Mouse (Mus musculus): Measurements from ENCODE around the gene Tmem269. TPM values are rescaled to one million over a fixed set of nuclear protein-coding genes. Genes with fewer than 3 reads are reported as not detected.

Tmem269 gene
- polyA plus RNA-seq, 1 experiment from 2014 or later, result 0.27 TPM

DNA sequence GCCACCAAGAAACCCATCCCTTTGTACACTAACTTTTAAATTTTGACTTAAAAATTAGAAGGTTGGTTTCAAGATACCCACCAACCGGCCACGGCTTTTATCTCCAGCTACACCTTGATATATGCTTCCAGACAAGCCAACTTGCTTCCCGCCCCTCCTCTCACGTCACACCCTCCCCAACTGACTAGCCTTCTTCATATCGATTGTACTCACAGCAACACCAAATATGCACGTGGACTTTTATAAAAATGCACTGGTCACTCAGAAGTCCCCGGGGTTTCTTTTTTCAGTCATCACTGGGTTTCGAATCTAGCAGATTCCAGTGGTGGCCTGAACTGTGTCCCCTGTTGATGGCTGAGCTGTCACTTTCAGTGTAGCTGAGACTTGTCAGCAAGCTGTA is 27.4 kb downstream of the Tmem269 start:
- Histone ChIP-seq H3K9ac (no peak overlapping the region), H3K27ac (no peak overlapping the region), H3K4me1 (no peaks in the 10 kb centered on the region), H3K4me2 (no peak overlapping the region), H3K27me3 (replicated peaks) (no peaks in the 10 kb centered on the region; the same call in 1 of the 2 replicates), H3K4me3 (no peak overlapping the region), H3K36me3 (replicated peaks) (no peaks in the 10 kb centered on the region), H3K9me3 (no peaks in the 10 kb centered on the region)
- no peak for ATAC-seq (replicated peaks)
- 81% methylated on average over 8 of the region's 8 CpGs for WGBS

DNA sequence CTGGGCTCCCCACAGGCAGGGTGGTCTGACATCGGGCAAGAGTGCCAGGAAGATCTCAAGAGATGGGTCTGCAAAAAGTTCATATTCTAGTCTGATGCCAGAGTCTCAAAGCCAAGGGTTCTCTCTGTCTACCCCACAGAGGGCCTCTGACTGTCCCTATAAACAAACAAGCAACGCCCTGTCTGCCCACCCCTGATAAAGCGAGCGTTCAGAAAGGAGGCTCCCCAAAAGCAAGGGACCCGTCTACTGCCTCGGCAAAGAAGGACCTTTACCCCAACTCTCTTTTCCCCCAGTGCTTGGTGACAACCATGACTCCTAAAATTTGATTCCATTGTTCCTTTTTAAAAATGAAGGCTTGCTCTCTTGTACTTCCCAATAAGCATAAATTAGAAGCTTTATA is 28.2 kb downstream of the Tmem269 start, which contains the start of gene Ermap:
Gene Ermap, minus strand, starts transcription at position 148 of the 400 bp plus-strand sequence.
- no peak for ATAC-seq (replicated peaks)
- no peak within 1 kb of the TSS for H3K4me3 ChIP-seq
- no peak within 1 kb of the TSS for H3K9ac ChIP-seq
- H3K4me1 ChIP-seq, result no peaks in the 10 kb centered on the region
- 55% methylated on average over 6 of the region's 6 CpGs for WGBS
- no peaks in the 10 kb centered on the region for H3K36me3 ChIP-seq (replicated peaks)
- H3K27ac ChIP-seq, result no peak within 1 kb of the TSS
- no peaks in the 10 kb centered on the region; the same call in 1 of the 2 replicates for H3K27me3 ChIP-seq (replicated peaks)
- no peaks in the 10 kb centered on the region for H3K9me3 ChIP-seq
- H3K4me2 ChIP-seq, result no peak within 1 kb of the TSS

DNA sequence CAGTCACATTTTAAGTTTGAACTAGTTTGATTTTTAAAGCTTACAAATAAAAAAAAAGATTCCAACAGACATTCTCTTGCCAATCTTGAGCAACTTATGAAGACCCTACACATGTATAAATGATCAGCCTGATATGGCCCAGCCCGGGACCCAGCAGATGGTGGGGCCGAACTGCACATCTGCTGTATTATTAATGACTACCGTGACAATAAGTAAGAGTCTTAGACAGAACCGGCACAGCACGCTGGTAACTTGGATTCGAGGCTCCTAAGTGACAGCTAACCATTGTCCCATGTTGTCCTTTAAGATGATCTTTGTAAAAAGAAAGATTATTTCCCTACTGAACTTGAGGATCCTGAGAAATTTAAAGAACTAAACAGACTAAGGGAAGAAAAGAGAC is 28.6 kb downstream of the Tmem269 start:
- Histone ChIP-seq H3K4me1 (no peaks in the 10 kb centered on the region), H3K9me3 (no peaks in the 10 kb centered on the region), H3K4me3 (no peak overlapping the region), H3K27me3 (replicated peaks) (no peaks in the 10 kb centered on the region; the same call in 1 of the 2 replicates), H3K36me3 (replicated peaks) (no peaks in the 10 kb centered on the region), H3K27ac (no peak overlapping the region), H3K4me2 (no peak overlapping the region), H3K9ac (no peak overlapping the region)
- WGBS, result 33% methylated on average over 6 of the region's 6 CpGs
- ATAC-seq (replicated peaks), result no peak

DNA sequence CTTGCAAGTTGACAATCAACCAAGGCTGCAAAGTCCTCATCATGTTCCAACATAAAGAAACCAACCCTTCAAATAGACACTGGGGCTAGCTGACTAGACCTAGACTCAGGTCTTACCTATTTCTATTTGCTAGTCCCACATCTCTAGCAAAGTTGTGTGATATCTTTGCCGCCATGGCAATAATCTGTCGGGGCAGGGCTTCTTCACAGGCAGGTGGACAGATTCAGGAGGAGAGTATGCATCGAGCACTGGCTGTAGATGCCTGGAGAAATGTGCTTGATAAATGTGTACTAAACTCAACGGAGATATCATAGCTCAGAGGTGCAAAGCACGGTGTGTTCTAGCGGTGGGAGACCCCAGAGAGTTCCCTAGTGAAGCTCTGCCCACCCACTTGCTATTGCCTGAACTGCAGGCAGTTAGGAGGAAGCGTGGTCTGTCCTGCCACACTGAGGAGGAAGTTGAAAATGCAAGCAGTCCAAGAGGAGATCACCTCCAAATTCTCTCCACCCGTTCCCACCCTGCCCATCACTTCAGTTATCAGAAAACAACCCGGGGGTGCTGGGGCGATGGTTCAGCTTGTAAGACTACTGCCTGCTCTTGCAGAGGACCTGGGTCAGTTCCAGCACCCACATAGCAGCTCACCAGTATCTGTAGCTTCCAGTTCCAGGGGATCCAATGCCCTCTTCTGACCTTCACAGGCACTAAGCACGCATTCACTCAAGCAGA is 29.8 kb downstream of the Tmem269 start:
- Histone ChIP-seq H3K4me1 (no peaks in the 10 kb centered on the region), H3K36me3 (replicated peaks) (no peaks in the 10 kb centered on the region), H3K27ac (no peak overlapping the region), H3K9ac (no peak overlapping the region), H3K4me3 (no peak overlapping the region), H3K4me2 (no peak overlapping the region), H3K9me3 (no peaks in the 10 kb centered on the region), H3K27me3 (replicated peaks) (no peaks in the 10 kb centered on the region; the same call in 1 of the 2 replicates)
- no peak for ATAC-seq (replicated peaks)
- WGBS, result 58% methylated on average over 11 of the region's 11 CpGs

DNA sequence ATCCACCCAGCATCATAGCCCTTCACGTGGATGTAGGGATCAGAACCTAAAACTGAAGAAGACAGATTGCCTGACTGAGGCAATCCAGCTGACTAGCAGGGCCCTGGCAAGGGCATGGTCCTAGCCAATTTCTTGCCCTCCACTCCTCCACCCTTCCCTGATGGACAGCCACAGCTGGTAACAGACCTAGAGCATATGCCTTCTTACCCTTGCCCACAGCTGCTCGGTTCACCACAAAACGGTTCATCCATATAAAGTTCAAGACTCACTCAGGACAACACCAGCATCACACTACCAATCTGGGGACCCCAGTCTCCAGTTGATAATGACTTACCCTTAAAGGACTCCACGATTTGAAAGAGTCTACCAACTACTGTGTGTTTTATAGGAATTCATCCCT is 32.2 kb downstream of the Tmem269 start:
- Histone ChIP-seq H3K36me3 (replicated peaks) (no peaks in the 10 kb centered on the region), H3K9me3 (no peaks in the 10 kb centered on the region), H3K9ac (no peak overlapping the region), H3K4me3 (no peak overlapping the region), H3K27me3 (replicated peaks) (no peaks in the 10 kb centered on the region; the same call in 1 of the 2 replicates), H3K27ac (no peak overlapping the region), H3K4me1 (no peaks in the 10 kb centered on the region), H3K4me2 (no peak overlapping the region)
- WGBS, result 86% methylated on average over 4 of the region's 4 CpGs
- no peak for ATAC-seq (replicated peaks)

DNA sequence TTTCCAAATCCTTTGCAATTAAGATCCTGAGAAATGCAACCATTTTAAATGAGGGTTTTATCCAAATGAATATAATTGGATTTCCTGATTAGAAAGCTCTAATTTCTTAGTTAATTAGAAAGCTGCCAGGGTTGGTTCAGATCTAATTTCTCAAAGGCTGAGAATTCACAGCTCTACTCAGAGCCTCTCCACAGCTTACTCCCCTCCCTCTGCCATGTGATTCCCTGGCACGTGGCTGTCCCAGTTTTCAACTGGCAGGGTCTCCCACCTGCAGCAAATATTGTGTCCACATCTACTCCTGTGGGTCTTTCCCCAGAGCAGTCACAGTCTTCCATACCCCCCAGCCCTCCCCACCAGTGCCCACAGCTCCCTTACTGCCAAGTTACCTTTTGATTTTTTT is 34.5 kb downstream of the Tmem269 start:
- Histone ChIP-seq H3K9ac (no peak overlapping the region), H3K9me3 (no peaks in the 10 kb centered on the region), H3K27ac (no peak overlapping the region), H3K4me3 (no peak overlapping the region), H3K27me3 (replicated peaks) (no peaks in the 10 kb centered on the region; the same call in 1 of the 2 replicates), H3K4me2 (no peak overlapping the region), H3K4me1 (no peaks in the 10 kb centered on the region), H3K36me3 (replicated peaks) (no peaks in the 10 kb centered on the region)
- WGBS, result 48% methylated on average over 1 of the region's 1 CpGs
- no peak for ATAC-seq (replicated peaks)

DNA sequence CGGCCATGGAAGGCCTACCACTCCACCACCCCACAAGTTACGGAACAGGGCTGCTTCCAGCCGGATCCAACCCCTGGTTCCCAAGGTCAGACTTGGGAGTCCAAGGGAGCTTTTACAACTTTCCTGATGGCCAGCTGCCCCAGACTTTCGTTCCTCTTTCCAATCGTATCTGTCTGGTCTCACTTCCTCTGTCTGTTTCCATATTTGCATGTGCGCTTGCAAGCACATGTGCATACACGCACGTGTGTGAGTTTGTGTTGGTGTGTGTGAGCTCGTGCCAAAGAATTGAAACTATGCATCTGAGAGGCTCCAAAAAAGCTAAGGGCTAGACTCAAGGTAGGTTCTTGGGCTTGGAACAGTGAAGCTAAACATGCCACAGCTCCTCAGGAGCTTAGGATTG is 36.6 kb downstream of the Tmem269 start:
- no peak for ATAC-seq (replicated peaks)
- H3K4me3 ChIP-seq, result no peak overlapping the region
- no peak overlapping the region for H3K4me2 ChIP-seq
- H3K27ac ChIP-seq, result no peak overlapping the region
- H3K27me3 ChIP-seq (replicated peaks), result no peaks in the 10 kb centered on the region
- no peaks in the 10 kb centered on the region for H3K4me1 ChIP-seq
- WGBS, result 91% methylated on average over 9 of the region's 9 CpGs
- no peaks in the 10 kb centered on the region for H3K36me3 ChIP-seq (replicated peaks)
- no peak overlapping the region for H3K9ac ChIP-seq
- no peaks in the 10 kb centered on the region for H3K9me3 ChIP-seq

DNA sequence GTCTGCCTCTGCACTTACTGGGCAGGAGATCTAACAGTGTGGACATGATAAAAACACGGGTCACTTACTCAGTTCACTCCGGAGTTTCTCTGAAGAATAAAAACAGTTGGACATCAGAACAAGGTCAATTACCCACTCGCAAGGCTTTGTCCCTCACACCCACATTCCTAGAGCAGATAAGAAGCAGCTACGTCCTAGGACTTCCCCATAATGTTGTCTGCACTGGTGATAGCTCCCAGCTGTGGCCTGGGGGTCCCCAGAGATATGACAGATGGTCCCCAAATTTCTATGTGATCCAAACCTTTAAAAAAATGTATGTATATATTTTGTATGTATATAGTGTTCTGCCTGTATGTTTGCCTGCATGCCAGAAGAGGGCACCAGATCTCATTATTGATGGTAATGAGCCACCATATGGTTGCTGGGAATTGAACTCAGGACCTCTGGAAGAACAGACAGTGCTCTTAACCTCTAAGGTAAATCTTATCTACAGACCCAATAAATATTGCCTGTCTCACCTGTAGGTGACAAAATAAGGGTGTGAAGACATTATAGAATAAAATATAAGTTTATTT is 37.8 kb downstream of the Tmem269 start:
- 63% methylated on average over 4 of the region's 4 CpGs for WGBS
- no peaks in the 10 kb centered on the region for H3K36me3 ChIP-seq (replicated peaks)
- no peaks in the 10 kb centered on the region for H3K4me1 ChIP-seq
- no peak overlapping the region for H3K4me3 ChIP-seq
- H3K9me3 ChIP-seq, result no peaks in the 10 kb centered on the region
- no peak for ATAC-seq (replicated peaks)
- H3K27me3 ChIP-seq (replicated peaks), result no peaks in the 10 kb centered on the region
- no peak overlapping the region for H3K4me2 ChIP-seq
- H3K27ac ChIP-seq, result no peak overlapping the region
- H3K9ac ChIP-seq, result no peak overlapping the region

DNA sequence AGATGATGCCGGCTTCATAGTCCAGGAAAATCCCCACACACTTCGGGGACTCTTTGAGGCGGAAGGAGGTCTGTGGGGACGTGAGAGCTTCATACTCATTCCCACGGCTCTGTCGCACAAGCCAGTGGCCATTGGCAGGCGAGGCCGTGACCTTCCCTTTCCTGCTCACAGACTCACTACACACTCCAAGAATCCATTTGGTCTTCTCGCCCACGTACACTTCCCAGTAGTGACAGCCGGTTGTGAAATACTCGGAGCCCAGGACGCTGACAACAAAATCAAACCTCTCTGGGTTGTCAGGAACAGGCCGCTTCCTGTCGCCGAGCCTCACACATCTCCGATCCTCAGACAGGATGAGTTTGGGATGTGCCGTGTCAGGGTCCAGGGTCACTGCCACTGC is 39.7 kb downstream of the Tmem269 start:
- no peaks in the 10 kb centered on the region for H3K36me3 ChIP-seq (replicated peaks)
- no peaks in the 10 kb centered on the region for H3K9me3 ChIP-seq
- no peak overlapping the region for H3K4me3 ChIP-seq
- WGBS, result 86% methylated on average over 18 of the region's 18 CpGs
- no peak overlapping the region for H3K4me2 ChIP-seq
- ATAC-seq (replicated peaks), result no peak
- H3K4me1 ChIP-seq, result peaks cover 4% of the 10 kb centered on the region
- H3K27ac ChIP-seq, result no peak overlapping the region
- H3K27me3 ChIP-seq (replicated peaks), result no peaks in the 10 kb centered on the region
- H3K9ac ChIP-seq, result no peak overlapping the region

DNA sequence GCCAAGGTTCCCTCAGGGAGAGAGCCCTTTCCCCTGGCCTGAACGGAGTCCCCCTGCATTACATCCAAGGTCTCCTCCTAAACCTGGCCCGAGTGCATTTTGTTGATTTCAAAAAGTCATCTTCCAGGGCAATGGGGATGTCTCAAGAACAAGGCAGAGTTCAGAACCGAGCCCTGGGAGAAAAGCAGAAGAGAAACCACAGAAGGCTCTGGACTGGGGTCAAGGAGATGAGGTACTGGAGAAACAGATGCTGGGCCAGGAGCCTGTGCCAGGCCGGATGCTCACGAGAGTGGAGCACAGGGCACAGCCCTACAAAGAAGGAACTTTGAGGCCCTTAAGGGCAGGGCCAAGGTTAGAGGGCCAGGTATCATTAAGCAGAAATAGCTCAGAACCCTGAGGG is 40.3 kb downstream of the Tmem269 start:
- Histone ChIP-seq H3K4me3 (no peak overlapping the region), H3K27ac (no peak overlapping the region), H3K4me1 (peaks cover 10% of the 10 kb centered on the region), H3K9me3 (no peaks in the 10 kb centered on the region), H3K36me3 (replicated peaks) (no peaks in the 10 kb centered on the region), H3K4me2 (no peak overlapping the region), H3K27me3 (replicated peaks) (no peaks in the 10 kb centered on the region), H3K9ac (no peak overlapping the region)
- 78% methylated on average over 5 of the region's 5 CpGs for whole genome bisulfite sequencing
- no peak for ATAC-seq (replicated peaks)

DNA sequence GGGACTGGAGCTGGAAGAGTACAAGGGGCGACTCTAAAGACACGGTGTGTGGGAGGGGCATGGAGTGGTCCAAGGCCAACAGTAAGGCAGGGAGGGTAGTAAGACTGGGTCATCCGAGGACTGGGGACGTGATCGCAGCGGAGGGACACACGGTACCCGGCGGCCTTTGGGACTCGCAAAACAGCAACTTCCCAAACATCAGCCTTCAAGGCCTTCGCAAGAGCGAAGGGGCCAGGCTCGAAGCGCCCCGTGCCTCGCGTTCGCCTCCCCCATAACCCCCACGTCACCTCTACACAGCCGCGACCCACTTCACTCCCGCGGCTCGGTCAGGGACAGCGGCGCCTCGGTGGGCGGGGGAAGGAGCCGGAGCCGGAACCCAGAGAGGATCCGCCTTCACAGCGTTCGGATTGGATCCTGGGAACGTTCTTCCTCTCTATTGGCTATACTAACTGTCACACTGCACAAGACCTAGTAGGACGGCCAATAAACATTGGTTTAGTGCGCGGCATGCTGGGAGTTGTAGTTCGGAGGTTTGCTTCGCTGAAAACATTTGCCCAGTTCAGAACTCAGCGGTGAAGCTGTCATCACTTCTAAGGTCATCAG is 44.1 kb downstream of the Tmem269 start, which contains the start of gene Zfp691:
Gene Zfp691, minus strand, starts transcription at position 345 of the 603 bp plus-strand sequence.
- H3K27me3 ChIP-seq (replicated peaks), result no peaks in the 10 kb centered on the region
- H3K4me3 ChIP-seq, result peak within 1 kb of the TSS; percentile 93
- no peaks in the 10 kb centered on the region for H3K9me3 ChIP-seq
- H3K4me2 ChIP-seq, result peak within 1 kb of the TSS; percentile 79
- peak within 1 kb of the TSS; percentile 77 for H3K27ac ChIP-seq
- peak within 1 kb of the TSS; percentile 71 for H3K9ac ChIP-seq
- H3K36me3 ChIP-seq (replicated peaks), result no peaks in the 10 kb centered on the region
- peak; percentile 100 for ATAC-seq (replicated peaks)
- peaks cover 20% of the 10 kb centered on the region for H3K4me1 ChIP-seq
- under 1% methylated on average over 40 of the region's 40 CpGs for WGBS

DNA sequence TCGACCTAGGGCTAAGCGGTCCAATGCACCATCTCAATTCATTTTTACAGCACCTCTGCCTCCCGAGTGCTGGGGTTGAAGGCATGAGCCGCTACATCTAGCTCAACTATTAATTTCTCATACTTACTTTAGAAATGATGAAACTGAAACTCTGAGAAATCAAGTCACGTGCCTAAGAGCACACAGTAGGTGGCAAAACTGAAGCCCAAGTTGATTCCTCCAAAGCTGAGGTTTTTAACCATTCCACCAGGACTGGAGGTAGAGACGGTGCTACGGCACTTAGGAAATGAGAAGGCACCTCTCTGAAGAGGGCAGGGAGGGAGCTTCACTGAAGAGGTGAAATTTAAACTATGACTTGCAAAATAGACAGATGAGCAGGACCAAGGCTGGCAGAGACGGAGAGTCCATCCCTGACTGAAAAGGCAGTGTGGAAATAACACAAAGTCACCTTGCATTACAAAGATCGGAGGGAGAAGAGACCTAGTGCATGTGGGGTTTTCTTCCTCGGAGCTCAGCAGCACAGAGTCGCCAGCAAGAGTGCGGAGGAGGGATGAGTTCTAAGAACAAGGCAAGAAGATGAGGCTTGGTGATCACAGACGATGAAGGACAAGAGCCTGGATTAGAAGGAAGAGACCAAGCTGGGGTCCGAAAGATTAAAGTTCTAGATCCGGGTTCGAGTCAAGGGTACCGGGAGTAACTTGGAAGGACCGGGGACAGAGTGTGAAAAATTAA is 44.9 kb downstream of the Tmem269 start:
- Histone ChIP-seq H3K9ac (peak overlapping the region; percentile 71), H3K27ac (peak overlapping the region; percentile 77), H3K4me2 (peak overlapping the region; percentile 79), H3K27me3 (replicated peaks) (no peaks in the 10 kb centered on the region), H3K36me3 (replicated peaks) (no peaks in the 10 kb centered on the region), H3K9me3 (no peaks in the 10 kb centered on the region), H3K4me3 (peak overlapping the region; percentile 93), H3K4me1 (peaks cover 20% of the 10 kb centered on the region)
- ATAC-seq (replicated peaks), result no peak
- WGBS, result 37% methylated on average over 18 of the region's 18 CpGs
